Mouse (Mus musculus) liver, embryonic 11.5 days (tissue): ENCODE results near the gene Tmc3. TPM values are rescaled to one million over a fixed set of nuclear protein-coding genes. Genes with fewer than 3 reads are reported as not detected.

Experiments used
- ATAC-seq: fragments of 200-750 bp; cut with Nextera tagmentation; replicated peaks from 2 replicates; pipeline ENCODE4 v1.8.0; 2017; ENCODE audit warnings: moderate number of reproducible peaks, mild to moderate bottlenecking, moderate TSS enrichment, moderate library complexity; ENCODE audit not compliant: low FRiP score
- DNase-seq: peaks from one replicate; pipeline ENCODE4 v3.0.0-alpha.2; 2017; ENCODE audit warnings: low spot score
- H3K27ac ChIP-seq: fragments of 300-500 bp; sonication (generic); 2 replicates; pipeline ENCODE4 v1.5.1; 2014; ENCODE audit warnings: mild to moderate bottlenecking, low read depth, low read length, control low read depth
- H3K27me3 ChIP-seq: fragments of 300-500 bp; sonication (generic); replicated peaks from 2 replicates; pipeline ENCODE4 v1.6.1; 2014; ENCODE audit warnings: low read length, mixed read lengths; ENCODE audit not compliant: control insufficient read depth, insufficient read depth
- H3K36me3 ChIP-seq: fragments of 300-500 bp; sonication (generic); 2 replicates; pipeline ENCODE4 v1.6.1; 2014; ENCODE audit warnings: mild to moderate bottlenecking, low read length, moderate library complexity, mixed read lengths; ENCODE audit not compliant: control insufficient read depth, insufficient read depth
- H3K4me1 ChIP-seq: fragments of 300-500 bp; sonication (generic); replicated peaks from 2 replicates; pipeline ENCODE4 v1.6.1; 2014; ENCODE audit warnings: low read length, mixed read lengths; ENCODE audit not compliant: control insufficient read depth, insufficient read depth
- H3K4me2 ChIP-seq: fragments of 300-500 bp; sonication (generic); 2 replicates; pipeline ENCODE4 v1.6.1; 2014; ENCODE audit warnings: mild to moderate bottlenecking, control low read depth, moderate library complexity
- H3K4me3 ChIP-seq: fragments of 300-500 bp; sonication (generic); 2 replicates; pipeline ENCODE4 v1.5.1; 2014; ENCODE audit warnings: low read depth, low read length, control low read depth
- H3K9ac ChIP-seq: fragments of 300-500 bp; sonication (generic); 2 replicates; pipeline ENCODE4 v1.6.1; 2014; ENCODE audit warnings: low read depth, low read length, control low read depth
- H3K9me3 ChIP-seq: fragments of 300-500 bp; sonication (generic); 2 replicates; pipeline ENCODE4 v1.6.1; 2016; ENCODE audit warnings: low read length, inconsistent platforms, mixed read lengths; ENCODE audit not compliant: control insufficient read depth
- WGBS: fragments of 180-500 bp; shearing (Covaris S2); extraction: QIAGEN DNeasy Blood & Tissue Kit; methylation state at CpG from one replicate; pipeline ENCODE4 v1.1.7; 2014; 5-methylcytosine and 5-hydroxymethylcytosine counted together
- polyA plus RNA-seq: library from polyadenylated mRNA; unstranded; fragments of >200 nt; fragmentation: Nextera tagmentation; extraction: Ambion mirVana; gene quantifications from 2 replicates; pipeline ENCODE4 v1.2.1, GENCODE M21; 2014

Tmc3 gene
- polyA plus RNA-seq, 1 experiment from 2014 or later: 0.47 TPM

DNA sequence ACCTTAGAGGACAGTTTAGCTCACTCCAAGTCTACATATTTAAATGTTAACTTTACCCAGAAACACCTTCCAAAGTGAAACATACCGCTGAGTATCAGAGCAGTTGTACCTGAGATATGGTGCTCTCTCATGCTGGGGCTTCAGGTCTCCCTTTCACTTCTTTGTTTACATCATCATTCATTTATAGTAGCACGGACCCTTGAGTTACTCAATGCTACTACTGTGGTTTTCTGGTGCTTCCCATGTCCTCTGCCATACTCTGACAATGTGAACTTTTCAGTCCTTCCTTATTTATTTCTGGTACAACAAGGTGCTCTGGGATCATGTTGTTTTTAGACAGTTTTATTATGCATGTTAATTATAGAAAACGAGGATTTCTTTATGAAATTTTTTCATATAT lies 25.2 kb upstream of the Tmc3 start:
- Histone ChIP-seq H3K27ac (no peak overlapping the region), H3K4me3 (no peak overlapping the region), H3K4me1 (no peaks in the 10 kb centered on the region), H3K4me2 (no peak overlapping the region), H3K36me3 (no peaks in the 10 kb centered on the region), H3K9me3 (no peaks in the 10 kb centered on the region), H3K9ac (no peak overlapping the region), H3K27me3 (no peaks in the 10 kb centered on the region)
- no peak for DNase-seq
- WGBS: 59% methylated on average over 3 of the region's 3 CpGs
- no peak for ATAC-seq

DNA sequence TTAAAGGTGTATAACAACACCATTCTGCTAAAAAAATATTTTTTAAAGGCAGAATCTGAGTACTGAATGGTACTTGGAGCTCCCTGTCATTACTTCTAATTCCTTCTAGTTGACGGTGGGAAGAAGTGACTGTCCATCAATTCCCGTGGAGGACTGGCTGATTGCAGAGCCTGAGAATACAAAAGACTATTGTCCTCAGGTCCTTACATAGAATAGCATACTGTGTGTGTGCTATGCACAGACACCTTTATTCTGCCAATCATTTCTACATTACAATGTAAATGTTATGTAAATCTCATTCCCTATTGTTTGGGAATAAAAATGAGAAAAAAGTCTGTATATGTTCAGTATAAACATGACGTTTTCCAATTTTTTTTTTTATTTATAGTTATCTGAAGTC lies 22.9 kb upstream of the Tmc3 start:
- Histone ChIP-seq H3K27me3 (no peaks in the 10 kb centered on the region), H3K4me2 (no peak overlapping the region), H3K4me1 (no peaks in the 10 kb centered on the region), H3K4me3 (no peak overlapping the region), H3K9ac (no peak overlapping the region), H3K36me3 (no peaks in the 10 kb centered on the region), H3K9me3 (no peaks in the 10 kb centered on the region), H3K27ac (no peak overlapping the region)
- ATAC-seq (no peak), DNase-seq (no peak)
- WGBS: 65% methylated on average over 3 of the region's 3 CpGs

DNA sequence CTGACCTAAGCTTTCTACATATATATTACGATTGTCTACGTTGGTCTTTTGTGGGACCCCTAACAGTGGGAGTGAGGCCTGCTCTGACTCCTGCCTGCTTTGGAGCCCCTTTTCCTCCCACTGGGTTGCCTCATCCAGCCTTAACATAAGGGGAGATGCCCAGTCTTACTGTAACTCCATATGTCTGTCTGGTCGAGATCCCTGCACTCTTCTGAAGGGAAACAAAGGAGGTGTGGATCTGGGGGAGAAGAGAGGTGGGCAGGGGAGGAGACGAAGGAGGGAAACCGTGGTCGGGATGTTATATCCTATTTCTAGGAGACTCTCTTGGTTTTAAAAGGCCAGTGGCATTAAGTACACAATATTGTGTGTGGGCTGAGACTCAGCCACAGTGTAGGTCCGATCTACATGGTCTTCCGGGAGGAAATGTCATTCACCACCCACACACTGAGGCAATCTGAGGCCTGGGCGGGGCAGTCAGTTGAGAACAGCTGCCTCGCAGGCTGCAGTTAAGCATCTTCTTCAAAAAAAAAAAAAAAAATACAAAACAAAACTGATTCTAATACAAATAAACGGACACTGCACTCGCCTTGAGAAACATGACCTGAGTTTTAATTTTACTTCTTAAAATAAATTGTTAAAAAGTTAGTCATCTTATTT lies 20.0 kb upstream of the Tmc3 start:
- 53% methylated on average over 12 of the region's 12 CpGs for WGBS
- Histone ChIP-seq H3K36me3 (no peaks in the 10 kb centered on the region), H3K27me3 (no peaks in the 10 kb centered on the region), H3K27ac (no peak overlapping the region), H3K4me2 (no peak overlapping the region), H3K9ac (no peak overlapping the region), H3K4me3 (no peak overlapping the region), H3K9me3 (no peaks in the 10 kb centered on the region), H3K4me1 (no peaks in the 10 kb centered on the region)
- DNase-seq: no peak
- no peak for ATAC-seq

GRCm38 (mm10) chr7:83565976-83566375 lies 18.8 kb upstream of the Tmc3 start:
- 47% methylated on average over 7 of the region's 7 CpGs for WGBS
- H3K27ac ChIP-seq: no peak overlapping the region
- no peak overlapping the region for H3K9ac ChIP-seq
- ATAC-seq (no peak), DNase-seq (no peak)
- H3K4me1 ChIP-seq: no peaks in the 10 kb centered on the region
- no peaks in the 10 kb centered on the region for H3K9me3 ChIP-seq
- no peaks in the 10 kb centered on the region for H3K36me3 ChIP-seq
- H3K4me2 ChIP-seq: no peak overlapping the region
- H3K27me3 ChIP-seq: no peaks in the 10 kb centered on the region
- no peak overlapping the region for H3K4me3 ChIP-seq

- DNase-seq: no peak
- no peak overlapping the region for H3K9ac ChIP-seq
These were observed 16.8 kb upstream of the Tmc3 start for GRCm38 (mm10) chr7:83567841-83568500.

GRCm38 (mm10) chr7:83568815-83569214 lies 15.9 kb upstream of the Tmc3 start:
- no peaks in the 10 kb centered on the region for H3K27me3 ChIP-seq
- no peak overlapping the region for H3K27ac ChIP-seq
- H3K9me3 ChIP-seq: no peaks in the 10 kb centered on the region
- H3K36me3 ChIP-seq: no peaks in the 10 kb centered on the region
- ATAC-seq (no peak), DNase-seq (no peak)
- no peak overlapping the region for H3K4me3 ChIP-seq
- H3K9ac ChIP-seq: no peak overlapping the region
- no peak overlapping the region for H3K4me2 ChIP-seq
- WGBS: 82% methylated on average over 2 of the region's 2 CpGs
- no peaks in the 10 kb centered on the region for H3K4me1 ChIP-seq

More at GRCm38 (mm10) chr7:83567841-83568500, 16.8 kb upstream of the Tmc3 start:
- Histone ChIP-seq H3K27ac (no peak overlapping the region), H3K9me3 (no peaks in the 10 kb centered on the region), H3K36me3 (no peaks in the 10 kb centered on the region), H3K4me2 (no peak overlapping the region), H3K27me3 (no peaks in the 10 kb centered on the region), H3K4me3 (no peak overlapping the region), H3K4me1 (no peaks in the 10 kb centered on the region)
- ATAC-seq: no peak
- 49% methylated on average over 16 of the region's 16 CpGs for WGBS

DNA sequence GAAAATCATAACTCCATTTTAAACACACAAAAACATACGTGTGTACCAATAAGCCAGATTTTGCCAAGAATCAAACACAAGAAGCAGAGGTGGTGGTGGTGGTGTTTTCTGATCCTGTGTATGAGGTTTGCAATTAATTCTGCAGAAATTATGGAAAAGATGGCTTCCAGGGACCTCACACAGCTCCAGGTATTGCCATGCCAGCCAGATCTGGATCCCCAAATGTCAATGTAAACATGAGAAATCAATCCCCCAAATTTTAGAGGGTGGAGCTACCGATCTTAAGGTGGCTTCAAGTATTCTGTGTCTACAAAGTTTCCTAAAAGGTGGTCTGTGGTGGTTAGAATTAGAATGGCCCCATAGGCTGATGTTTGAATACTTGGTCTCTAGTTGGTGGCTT lies 15.3 kb upstream of the Tmc3 start:
- WGBS: 78% methylated on average over 2 of the region's 2 CpGs
- ATAC-seq: no peak

GRCm38 (mm10) chr7:83571077-83571476 lies 13.7 kb upstream of the Tmc3 start:
- Histone ChIP-seq H3K9ac (no peak overlapping the region), H3K36me3 (no peaks in the 10 kb centered on the region), H3K4me1 (no peaks in the 10 kb centered on the region), H3K4me2 (no peak overlapping the region), H3K9me3 (no peaks in the 10 kb centered on the region), H3K27me3 (no peaks in the 10 kb centered on the region), H3K27ac (no peak overlapping the region), H3K4me3 (no peak overlapping the region)
- DNase-seq (no peak), ATAC-seq (no peak)
- 35% methylated on average over 4 of the region's 4 CpGs for WGBS

More for the DNA sequence above, 15.3 kb upstream of the Tmc3 start:
- no peaks in the 10 kb centered on the region for H3K27me3 ChIP-seq
- no peaks in the 10 kb centered on the region for H3K36me3 ChIP-seq
- no peaks in the 10 kb centered on the region for H3K9me3 ChIP-seq
- no peak overlapping the region for H3K27ac ChIP-seq
- H3K9ac ChIP-seq: no peak overlapping the region
- H3K4me2 ChIP-seq: no peak overlapping the region
- no peak for DNase-seq
- H3K4me1 ChIP-seq: no peaks in the 10 kb centered on the region
- H3K4me3 ChIP-seq: no peak overlapping the region

DNA sequence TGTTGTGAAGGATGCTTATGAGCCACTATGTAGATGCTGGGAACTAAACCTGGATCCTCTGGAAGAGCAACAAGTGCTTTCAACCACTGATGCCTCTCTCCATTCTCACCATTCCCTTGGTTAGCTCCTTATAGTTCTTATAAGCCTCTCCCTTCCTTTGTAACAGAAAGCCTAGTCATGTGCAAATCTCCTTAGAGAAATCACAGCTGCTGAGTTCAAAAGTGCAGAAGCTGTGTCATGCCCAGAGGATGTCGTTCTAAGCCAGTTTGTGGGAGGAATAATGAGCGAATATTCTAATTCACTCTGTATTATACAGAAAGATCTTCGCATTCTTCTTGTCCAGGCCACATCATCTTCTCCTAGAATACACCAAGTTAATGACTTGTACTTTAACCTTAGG lies 12.8 kb upstream of the Tmc3 start:
- WGBS: 69% methylated on average over 3 of the region's 3 CpGs
- DNase-seq (no peak), ATAC-seq (no peak)
- Histone ChIP-seq H3K9me3 (no peaks in the 10 kb centered on the region), H3K4me1 (no peaks in the 10 kb centered on the region), H3K27me3 (no peaks in the 10 kb centered on the region), H3K36me3 (no peaks in the 10 kb centered on the region), H3K9ac (no peak overlapping the region), H3K4me3 (no peak overlapping the region), H3K4me2 (no peak overlapping the region), H3K27ac (no peak overlapping the region)
